ENCODE assay signal across 9 mouse cellular contexts in genomic region chr9:79721056-79721455, GRCm38 (mm10). TPM values are rescaled to one million over a fixed set of nuclear protein-coding genes. Genes with fewer than 3 reads are reported as not detected.
DNase-seq lines count a peak whose midpoint lies in the region; ATAC-seq and TF ChIP-seq lines count a peak whose summit lies in the region.
"Had no signal": no experiment of that assay in that cellular context is flagged by ENCODE, and none has a peak within 500 bp of the region (broad histone marks: within the 10 kb centered on the region; RNA-seq: fewer than 3 reads in every experiment).

No protein-coding gene starts in this region.

- TF ChIP-seq POLR2A in cortical plate, adult 2 months (IDR thresholded peaks at IDR 0.05; ENCODE audit: extremely low read depth, insufficient read depth, low read length) = no peak

- H3K4me1 ChIP-seq in ES-E14 (ENCODE audit: control insufficient read depth in 2 of 2, insufficient read depth in 2 of 2, low read length in 2 of 2, poor library complexity in 1 of 2) = no peaks in the 10 kb centered on the region
- no peaks in the 10 kb centered on the region for H3K4me1 ChIP-seq in cortical plate, adult 2 months (ENCODE audit: control insufficient read depth, insufficient read depth, low read length)
- peaks cover 10% of the 10 kb centered on the region for H3K4me1 ChIP-seq in heart, postnatal 0 days (ENCODE audit: control insufficient read depth, insufficient read depth)
- peaks cover 24% of the 10 kb centered on the region for H3K4me1 ChIP-seq in midbrain, embryonic 16.5 days (ENCODE audit: control insufficient read depth, insufficient read depth, low read length)
- H3K4me1 ChIP-seq: liver, embryonic 13.5 days had no signal

- in situ Hi-C loops in ES-E14 (cut with MboI; ENCODE audit: low sequenced_read_pairs in 2 of 2, unreplicated experiment in 2 of 2) = loop anchor here in 1 of 2 experiments (25.0 kb wide), 1 partner anchor 684 kb away; no protein-coding TSS in a partner anchor

- DNase-seq in heart, adult 18-20 months = peak; percentile 17 to 71
- DNase-seq in heart, adult 9 months (ENCODE audit: low spot score in 2 of 2) = no peak
- DNase-seq in ES-E14 (ENCODE audit: low read depth, low spot score) = no peak
- DNase-seq in heart, postnatal 0 days (ENCODE audit: low spot score) = peak; percentile 54
- DNase-seq in layer of hippocampus, postnatal 14 days (ENCODE audit: low spot score in 2 of 2) = peak; percentile 50 to 82
- no peak for DNase-seq in B cell, adult 2 months
- DNase-seq: liver, embryonic 13.5 days had no signal

- H3K9ac ChIP-seq in ES-E14 (ENCODE audit: insufficient read depth, low read depth, low read length, poor library complexity, severe bottlenecking) = no peak overlapping the region
- H3K9ac ChIP-seq in heart, postnatal 0 days (replicated peaks; ENCODE audit: low read depth, low read length) = no peak overlapping the region
- no peak overlapping the region for H3K9ac ChIP-seq in midbrain, embryonic 16.5 days (ENCODE audit: low read depth, low read length)
- H3K9ac ChIP-seq: liver, embryonic 13.5 days had no signal

- 19% methylated on average over 9 of the region's 9 CpGs for WGBS in heart, postnatal 0 days
- 6% methylated on average over 9 of the region's 9 CpGs for WGBS in midbrain, embryonic 16.5 days

- H3K36me3 ChIP-seq in ES-E14 (ENCODE audit: control insufficient read depth, insufficient read depth, low read length, poor library complexity, severe bottlenecking) = no peaks in the 10 kb centered on the region
- H3K36me3 ChIP-seq in heart, postnatal 0 days (replicated peaks; ENCODE audit: control insufficient read depth, insufficient read depth, low read length) = no peaks in the 10 kb centered on the region
- H3K36me3 ChIP-seq in midbrain, embryonic 16.5 days (ENCODE audit: control insufficient read depth, insufficient read depth, low read length) = no peaks in the 10 kb centered on the region
- H3K36me3 ChIP-seq: liver, embryonic 13.5 days had no signal

- H3K27me3 ChIP-seq in heart, postnatal 0 days (ENCODE audit: control insufficient read depth, insufficient read depth, low read length) = peaks cover 19% of the 10 kb centered on the region
- peaks cover 27% of the 10 kb centered on the region for H3K27me3 ChIP-seq in midbrain, embryonic 16.5 days (ENCODE audit: control insufficient read depth, insufficient read depth, low read depth, low read length)

- ATAC-seq in heart, postnatal 0 days (ENCODE audit: insufficient read depth, low read depth) = no peak
- no peak for ATAC-seq in midbrain, embryonic 16.5 days

- no peak overlapping the region for H3K27ac ChIP-seq in ES-E14 (ENCODE audit: insufficient read depth, low read depth, low read length, poor library complexity, severe bottlenecking)
- H3K27ac ChIP-seq in cortical plate, adult 2 months (ENCODE audit: insufficient read depth, low read length) = no peak overlapping the region
- no peak overlapping the region for H3K27ac ChIP-seq in heart, postnatal 0 days (ENCODE audit: low read depth)
- H3K27ac ChIP-seq in midbrain, embryonic 16.5 days (ENCODE audit: low read length) = no peak overlapping the region
- H3K27ac ChIP-seq: liver, embryonic 13.5 days had no signal

- TF ChIP-seq EP300 in heart, postnatal 0 days (IDR thresholded peaks at IDR 0.05; ENCODE audit: low read depth) = no peak

- no peak overlapping the region for H3K4me2 ChIP-seq in heart, postnatal 0 days (ENCODE audit: low read depth, low read length)
- H3K4me2 ChIP-seq in midbrain, embryonic 16.5 days (ENCODE audit: low read length) = peak overlapping the region; percentile 47
- H3K4me2 ChIP-seq: liver, embryonic 13.5 days had no signal

- H3K9me3 ChIP-seq in ES-E14 (ENCODE audit: control insufficient read depth, insufficient read depth, low read depth, low read length) = no peaks in the 10 kb centered on the region
- H3K9me3 ChIP-seq in heart, postnatal 0 days (replicated peaks; ENCODE audit: control insufficient read depth, low read length) = no peaks in the 10 kb centered on the region
- H3K9me3 ChIP-seq in midbrain, embryonic 16.5 days (replicated peaks; ENCODE audit: control insufficient read depth, low read length, poor library complexity, severe bottlenecking) = no peaks in the 10 kb centered on the region
- H3K9me3 ChIP-seq: liver, embryonic 13.5 days had no signal

- H3K4me3 ChIP-seq in ES-E14 (ENCODE audit: insufficient read depth in 1 of 2, low read depth in 1 of 2, low read length in 2 of 2, poor library complexity in 1 of 2, severe bottlenecking in 1 of 2) = no peak overlapping the region
- H3K4me3 ChIP-seq in cortical plate, adult 2 months (ENCODE audit: insufficient read depth, low read length) = no peak overlapping the region
- no peak overlapping the region for H3K4me3 ChIP-seq in heart, postnatal 0 days (ENCODE audit: low read depth, low read length)
- H3K4me3 ChIP-seq in midbrain, embryonic 16.5 days (ENCODE audit: low read depth, low read length) = no peak overlapping the region; the same call in 1 of the 2 replicates
- H3K4me3 ChIP-seq: liver, embryonic 13.5 days had no signal

- TF ChIP-seq CTCF in cortical plate, adult 2 months (IDR thresholded peaks at IDR 0.05; ENCODE audit: extremely low read depth, insufficient read depth, low read length) = peak; percentile 73
- TF ChIP-seq CTCF in heart, postnatal 0 days (IDR thresholded peaks at IDR 0.05; ENCODE audit: low read depth) = peak; percentile 66

TF ChIP-seq in ES-E14, 5 proteins besides CTCF, POLR2A, EP300 and RAD21:
- TF ChIP-seq HCFC1 (IDR thresholded peaks at IDR 0.05; ENCODE audit: borderline replicate concordance, insufficient read depth, low read length) (no peak), ZC3H11A (IDR thresholded peaks at IDR 0.05; ENCODE audit: borderline replicate concordance, low read depth, low read length) (peak; percentile 84; the same call in 1 of the 2 replicates), ZNF384 (IDR thresholded peaks at IDR 0.05; ENCODE audit: low read depth, low read length) (no peak), MAFK (IDR thresholded peaks at IDR 0.05; ENCODE audit: insufficient read depth, low read depth, low read length) (0 out of 2 replicates have a peak, but pooled peaks have one; percentile 34)
TF ChIP-seq in ES-E14: peak in this region for 2.

RNA-seq across cellular contexts. Expression of gene Col12a1, which starts 2.4 kb away (rescaled TPM):
- total RNA-seq in heart, adult 18-20 months (2021) = 1 to 10 TPM in 1 of 2 experiments, under 1 TPM in 1; 0.42 to 1.2 TPM
- total RNA-seq in ES-E14 (2012; rRNA removed) = 3.9 and 14.5 TPM in 2 replicates
- 10.3 and 10.9 TPM in 2 replicates for polyA plus RNA-seq in cortical plate, adult 2 months (2012; rRNA removed)
- 27.7 and 36.7 TPM in 2 replicates for total RNA-seq in heart, postnatal 0 days (2014; rRNA removed; ENCODE audit: low replicate concordance)
- polyA plus RNA-seq in heart, postnatal 0 days (2015; fragmentation: Nextera tagmentation; extraction: Ambion mirVana) = 5.5 and 6.5 TPM in 2 replicates
- 1 to 10 TPM; 8.8 to 8.9 TPM for total RNA-seq in layer of hippocampus, postnatal 14 days (2021)
- 4.2 and 4.5 TPM in 2 replicates for polyA plus RNA-seq in midbrain, embryonic 16.5 days (2015; fragmentation: Nextera tagmentation; extraction: Ambion mirVana)

RNA-seq across cellular contexts. Expression of gene Cox7a2, which starts 38.6 kb away (rescaled TPM):
- 1,000 to 10,000 TPM in 1 of 2 experiments, 100 to 1,000 TPM in 1; 936 to 1,036 TPM for total RNA-seq in heart, adult 18-20 months (2021)
- total RNA-seq in ES-E14 (2012; rRNA removed) = 300 and 318 TPM in 2 replicates
- 644 and 706 TPM in 2 replicates for polyA plus RNA-seq in cortical plate, adult 2 months (2012; rRNA removed)
- total RNA-seq in heart, postnatal 0 days (2014; rRNA removed; ENCODE audit: low replicate concordance) = 1,365 and 1,889 TPM in 2 replicates
- 2,951 and 3,142 TPM in 2 replicates for polyA plus RNA-seq in heart, postnatal 0 days (2015; fragmentation: Nextera tagmentation; extraction: Ambion mirVana)
- total RNA-seq in layer of hippocampus, postnatal 14 days (2021) = 100 to 1,000 TPM; 382 to 395 TPM
- 765 and 782 TPM in 2 replicates for polyA plus RNA-seq in midbrain, embryonic 16.5 days (2015; fragmentation: Nextera tagmentation; extraction: Ambion mirVana)

Comparison
In these comparisons a context has a peak if more than half of its experiments do, and no peak if none do; other contexts are left out.
1. DNase-seq: peak in heart, adult 18-20 months (2 of 2), heart, postnatal 0 days (single experiment) and layer of hippocampus, postnatal 14 days (2 of 2); none in heart, adult 9 months (0 of 2), ES-E14 (single experiment) and B cell, adult 2 months (0 of 2).